Mouse (Mus musculus) embryo, embryonic 9.5 days (tissue): Measurements from ENCODE around the gene Sox15.

Experiments used
- DNase-seq: peaks from one replicate; pipeline ENCODE4 v3.0.0-alpha.2; 2017; ENCODE audit errors: extremely low spot score

The Sox15 gene

DNA sequence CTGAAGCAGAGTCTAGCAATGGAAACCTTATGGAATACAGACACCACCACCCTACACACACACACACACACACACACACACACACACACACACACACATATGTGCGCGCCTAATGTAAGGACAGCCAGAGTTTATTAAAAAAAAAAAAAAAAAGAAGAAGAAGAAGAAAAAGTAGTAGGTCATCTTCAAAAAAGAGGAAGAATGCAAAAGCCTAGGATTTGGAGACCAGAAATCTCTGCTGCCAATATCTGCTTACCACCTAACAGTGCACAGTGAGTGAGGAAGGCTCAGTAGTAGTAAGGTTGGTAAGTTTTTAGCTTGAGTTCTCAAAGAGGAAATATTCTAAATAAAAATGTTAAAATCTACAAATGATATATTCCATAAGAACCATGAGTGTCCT lies 24.0 kb downstream of the Sox15 start:
- DNase-seq, result no peak

DNA sequence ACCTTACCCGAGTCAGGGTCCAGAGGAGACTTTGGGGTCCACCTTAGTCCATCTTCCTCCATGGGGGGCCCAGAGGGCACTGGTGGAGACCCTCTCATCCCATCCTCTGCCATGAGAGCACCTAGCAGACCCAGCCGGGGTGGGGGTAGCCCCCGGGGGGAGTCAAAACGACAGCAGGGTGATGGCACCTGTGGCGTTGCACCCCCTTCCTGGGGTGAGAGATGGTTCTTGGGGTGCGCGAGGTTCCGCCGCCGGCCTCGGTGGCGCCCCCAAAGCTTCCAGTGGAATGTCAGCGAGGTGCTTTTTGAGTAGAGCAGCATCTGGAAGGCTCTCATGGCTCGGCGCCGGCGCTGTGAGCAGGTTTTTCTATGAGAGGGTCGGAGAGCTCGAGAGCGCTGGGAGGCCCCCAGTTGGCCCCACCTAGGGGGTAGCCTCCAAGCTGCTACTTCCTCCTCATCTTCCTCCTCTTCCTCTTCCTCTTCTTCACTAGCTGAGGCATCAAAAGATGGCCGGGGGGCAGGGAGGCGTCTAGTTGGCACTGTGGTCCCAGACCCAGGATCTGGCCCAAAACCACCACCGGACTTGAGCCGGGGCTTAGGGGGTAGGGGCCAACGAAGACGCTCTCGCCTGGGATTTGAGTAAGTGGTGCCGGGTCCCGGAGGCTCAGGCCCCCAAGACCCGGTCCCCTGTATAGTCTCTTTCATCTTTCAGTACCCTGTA lies 25.2 kb downstream of the Sox15 start:
- DNase-seq, result no peak

DNA sequence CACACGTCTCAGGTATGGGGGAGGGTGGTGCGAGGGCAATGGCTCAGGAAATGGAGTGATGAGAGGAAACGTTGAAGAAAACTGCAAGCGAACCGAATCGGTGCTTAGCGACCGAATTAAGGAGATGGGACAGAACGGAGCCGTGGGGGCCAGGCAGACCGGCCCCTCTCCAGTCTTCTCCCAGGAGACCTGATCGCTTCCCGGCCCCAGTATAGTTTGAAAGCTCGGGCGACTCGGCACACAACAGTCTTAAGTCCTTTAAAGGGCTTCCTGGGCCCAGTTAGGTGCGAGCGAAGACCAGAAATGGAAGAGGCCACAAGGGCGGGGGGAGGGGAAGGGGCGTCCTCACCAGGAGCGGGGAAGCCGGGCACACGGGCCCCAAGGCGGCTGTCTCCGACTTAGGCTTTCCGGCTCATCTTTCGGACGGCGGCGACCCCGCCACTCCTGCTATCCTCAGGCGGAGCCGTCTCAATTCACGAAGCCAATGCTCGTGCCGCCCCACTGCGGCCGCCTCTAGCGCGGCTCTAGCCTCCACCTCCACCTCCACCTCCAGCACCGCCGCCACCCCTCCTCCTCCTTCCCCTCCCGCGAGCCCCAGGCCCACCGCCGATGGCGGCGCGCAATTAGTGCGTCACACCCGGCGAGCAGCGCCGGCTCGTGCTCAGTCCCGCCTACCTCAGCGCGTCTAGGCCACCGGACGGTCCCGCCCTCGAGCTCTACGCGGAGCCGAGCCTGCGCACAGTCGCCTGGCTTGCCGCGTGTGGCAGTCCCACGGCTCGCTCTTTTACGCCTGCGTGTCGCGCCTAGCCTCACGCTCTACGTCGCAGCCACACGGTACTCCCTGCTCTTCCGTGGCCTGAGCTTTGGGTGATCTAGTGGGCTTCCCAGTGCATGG lies 26.4 kb downstream of the Sox15 start, which contains the start of gene Senp3:
Gene Senp3 (minus strand): TSS at position 771 of the 895 bp plus-strand sequence.
- peak; percentile 98 for DNase-seq

DNA sequence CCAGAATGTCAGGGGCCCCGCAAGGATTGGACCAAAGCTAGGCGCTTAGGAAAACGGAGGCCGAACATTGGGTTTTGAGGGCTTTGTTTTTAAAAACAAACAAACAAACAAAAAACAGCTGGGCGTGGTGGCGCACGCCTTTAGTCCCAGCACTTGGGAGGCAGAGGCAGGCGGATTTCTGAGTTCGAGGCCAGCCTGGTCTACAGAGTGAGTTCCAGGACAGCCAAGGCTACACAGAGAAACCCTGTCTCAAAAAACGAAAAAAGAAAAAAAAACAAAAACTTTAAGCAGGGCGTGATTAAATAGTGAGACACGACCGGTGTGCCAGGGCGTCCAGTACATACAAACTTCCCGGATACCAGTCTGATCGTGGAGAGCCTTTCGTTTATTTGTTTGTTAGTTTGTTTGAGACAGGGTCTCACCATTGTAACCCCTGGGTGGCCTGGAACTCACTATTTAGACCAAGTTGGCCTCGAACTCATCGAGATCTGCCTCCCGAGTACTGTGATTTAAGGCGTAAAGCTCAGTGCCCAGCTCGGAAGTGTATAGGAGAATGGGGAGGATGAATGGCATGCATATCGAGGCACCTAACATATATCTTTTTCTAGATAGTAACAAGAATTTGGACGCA lies 27.2 kb downstream of the Sox15 start:
- no peak for DNase-seq

DNA sequence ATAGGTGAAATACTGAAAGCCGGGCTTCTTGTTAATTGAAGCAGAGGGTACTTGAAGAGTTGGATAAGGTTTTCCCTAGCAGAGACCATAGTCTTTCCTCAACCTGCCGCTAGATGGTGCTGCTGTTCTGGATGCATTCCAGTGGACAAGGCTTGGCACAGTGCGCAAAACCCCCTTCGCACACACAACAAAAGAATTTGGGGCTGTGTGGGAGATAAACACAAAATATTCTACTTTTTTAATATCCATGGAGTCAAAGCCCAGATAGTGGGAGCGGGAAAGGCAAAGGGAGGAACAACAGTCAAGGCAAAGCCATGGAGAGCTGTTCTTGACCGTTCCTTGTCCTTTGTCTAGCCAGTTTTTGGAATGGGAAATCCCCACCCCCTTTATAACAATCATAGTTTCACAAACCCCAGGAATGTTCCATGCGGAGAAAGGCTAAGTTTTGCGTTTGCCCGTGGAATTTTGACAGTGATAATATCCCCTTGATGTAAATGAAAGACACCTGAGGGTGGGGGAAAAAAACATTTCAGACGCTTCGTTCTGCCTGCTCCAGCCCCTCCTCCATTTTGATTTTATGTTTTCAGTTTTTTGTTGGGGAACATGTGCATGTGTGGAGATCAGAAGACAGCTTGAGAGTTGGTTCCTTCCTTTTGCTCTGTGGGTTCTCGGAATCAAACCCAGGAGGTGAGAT lies 27.9 kb downstream of the Sox15 start:
- DNase-seq, result peak; percentile 91

DNA sequence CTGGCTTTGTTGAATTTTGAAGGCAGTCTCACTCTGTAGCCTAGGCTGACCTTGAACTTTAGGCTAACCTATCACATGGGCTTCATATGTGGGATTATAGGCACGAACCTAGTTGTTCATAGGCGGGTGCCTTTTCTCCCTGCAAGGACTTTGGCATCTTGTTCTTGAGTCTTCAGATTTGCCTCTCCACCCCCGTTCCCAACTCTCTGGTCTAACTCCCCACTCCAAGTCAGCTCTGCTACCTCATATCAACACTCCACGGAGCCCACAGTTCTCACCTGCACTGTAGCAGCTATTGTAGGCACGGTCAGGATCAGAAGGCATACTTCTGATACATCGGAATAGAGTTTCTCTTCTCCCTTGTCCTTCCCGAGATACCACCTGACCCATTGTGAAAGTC lies 28.5 kb downstream of the Sox15 start:
- DNase-seq, result no peak

DNA sequence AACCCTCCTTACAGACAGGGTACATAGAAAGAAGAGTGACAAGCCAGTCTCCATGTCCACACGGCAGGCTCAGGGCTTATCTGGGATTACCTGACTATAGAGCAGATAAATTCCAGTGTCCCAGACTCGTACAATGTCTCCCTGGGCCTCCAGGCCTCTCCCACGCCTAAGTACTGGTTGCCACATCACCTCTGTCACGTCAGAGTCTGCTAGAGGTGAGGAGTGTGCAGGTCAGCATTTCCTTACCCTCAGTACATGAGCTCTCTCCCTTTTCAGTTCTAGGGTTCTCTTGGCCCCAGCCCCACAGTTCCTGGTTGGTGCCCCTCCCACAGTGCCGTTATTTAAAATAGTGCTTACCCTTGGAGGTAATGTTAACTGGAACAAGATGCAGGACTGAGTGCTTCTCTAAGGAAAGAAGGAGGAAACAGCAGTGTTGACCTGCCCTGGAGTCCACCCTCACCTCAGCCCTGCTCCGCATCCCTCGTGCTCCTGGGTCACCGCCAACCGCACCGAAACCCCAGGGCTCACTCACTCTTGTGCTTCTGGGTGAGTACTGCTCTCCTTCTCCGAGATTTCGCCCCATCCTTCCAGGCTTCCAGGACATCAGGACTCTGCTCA lies 29.1 kb downstream of the Sox15 start:
- DNase-seq, result no peak

DNA sequence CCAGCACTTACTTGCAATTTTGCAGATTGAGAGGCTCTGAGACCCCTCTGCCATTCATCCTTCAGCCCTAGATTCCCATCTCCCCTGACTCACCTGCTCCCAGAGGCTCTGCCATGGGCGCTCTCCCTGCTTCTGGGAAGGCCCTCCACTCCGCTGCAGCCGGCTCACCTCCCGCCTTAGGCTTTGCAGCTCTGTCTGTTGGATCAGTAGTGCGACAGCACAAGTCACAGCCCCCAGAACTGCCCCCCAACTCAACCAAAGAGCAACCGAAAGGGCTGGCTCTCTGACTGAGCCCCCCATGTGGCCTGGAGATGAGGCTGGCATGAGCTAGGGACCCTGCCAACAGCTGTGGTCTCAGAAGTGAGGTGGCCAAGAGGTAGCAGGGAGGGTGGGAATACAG lies 29.8 kb downstream of the Sox15 start:
- DNase-seq, result no peak

DNA sequence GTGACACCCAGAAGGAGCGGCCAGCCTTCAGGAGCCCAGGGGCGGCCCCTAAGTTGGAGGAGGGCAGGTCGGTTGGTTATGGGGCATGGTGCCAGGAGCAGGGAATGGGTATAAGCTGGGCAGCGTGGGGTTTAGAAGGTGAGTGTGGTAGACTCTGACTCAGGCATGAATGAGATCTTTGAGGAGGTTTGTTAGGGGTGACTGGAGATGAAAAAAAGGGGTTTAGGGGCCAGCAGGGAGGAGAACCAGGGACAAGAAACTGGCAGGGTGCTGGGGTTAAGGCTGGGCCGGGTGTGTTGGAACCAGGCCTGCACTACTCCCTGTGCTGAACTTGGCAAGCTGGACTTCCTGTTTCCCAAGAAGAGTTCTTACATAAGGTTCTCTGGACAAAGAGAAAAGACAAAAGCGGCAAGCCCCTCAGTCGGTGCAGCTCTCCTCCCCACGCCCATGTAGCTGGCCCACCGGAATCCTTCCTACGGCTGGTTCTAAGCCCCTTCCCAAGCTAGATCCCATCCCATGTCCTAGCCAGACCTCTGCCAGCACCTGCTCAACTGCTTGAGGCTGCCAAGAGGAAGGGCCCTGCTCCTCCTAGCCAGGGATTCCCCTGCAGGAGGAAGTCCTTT lies 30.5 kb downstream of the Sox15 start, which contains the start of gene Tnfsf13:
Gene Tnfsf13 (minus strand): TSS at position 259 of the 623 bp plus-strand sequence.
- no peak for DNase-seq

DNA sequence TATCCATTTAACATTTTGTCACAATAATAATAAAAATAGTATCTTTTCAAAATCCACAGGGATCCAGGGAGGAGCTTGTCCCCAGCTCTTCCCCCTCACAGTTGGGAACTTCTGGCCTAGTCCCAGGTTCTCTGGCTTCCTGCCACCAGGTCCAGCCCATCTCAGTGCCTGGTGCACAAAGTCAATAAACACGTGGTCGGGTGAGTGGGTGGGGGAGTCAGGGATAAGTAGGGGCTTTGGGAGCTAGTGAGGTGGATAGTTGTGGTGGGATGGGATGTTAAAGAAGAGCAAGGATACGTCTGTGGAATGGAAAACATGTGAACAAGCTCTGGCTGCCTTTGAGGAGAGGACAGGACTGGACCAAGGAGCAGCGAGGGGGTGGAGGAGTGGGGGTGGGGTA lies 31.3 kb downstream of the Sox15 start:
- DNase-seq, result no peak

DNA sequence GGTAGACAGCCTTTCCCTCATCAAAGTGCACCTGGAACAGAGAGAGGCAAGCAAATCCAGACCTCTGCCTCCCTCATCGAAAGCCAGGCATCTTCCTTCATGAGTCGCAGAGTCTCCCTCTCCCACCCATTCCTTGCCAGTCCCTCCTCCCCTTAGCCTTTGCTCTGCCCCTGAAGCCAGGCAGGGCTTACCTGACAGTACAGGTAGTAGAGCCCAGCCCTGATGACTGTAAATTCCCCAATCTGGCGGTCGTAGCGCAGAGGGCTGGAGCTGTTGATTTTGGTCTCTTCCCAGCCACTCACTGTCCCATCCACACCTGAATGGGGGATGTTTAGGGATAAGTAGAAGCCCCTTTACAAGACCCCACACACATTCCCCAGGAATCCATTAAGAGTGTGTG lies 31.9 kb downstream of the Sox15 start:
- no peak for DNase-seq

DNA sequence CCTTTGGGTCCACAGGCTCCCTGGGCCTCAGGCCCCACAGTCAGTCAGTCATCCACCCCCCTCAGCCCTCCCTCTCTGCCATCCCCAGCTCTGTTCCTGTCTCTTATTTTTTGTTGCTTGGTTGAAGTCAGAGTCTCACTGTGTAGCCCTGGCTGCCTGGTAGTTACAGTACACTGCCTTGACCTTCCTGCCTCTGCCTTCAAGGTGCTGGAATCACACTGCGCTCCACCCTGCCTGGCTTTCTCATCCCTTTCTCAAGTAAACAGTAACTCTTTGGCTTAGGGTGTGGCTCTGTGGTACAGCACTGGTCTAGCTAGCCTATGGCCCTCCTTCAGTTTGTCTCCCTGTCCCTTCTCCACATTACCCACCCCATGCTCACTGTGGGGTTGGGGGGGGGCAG lies 34.8 kb downstream of the Sox15 start:
- DNase-seq, result no peak

DNA sequence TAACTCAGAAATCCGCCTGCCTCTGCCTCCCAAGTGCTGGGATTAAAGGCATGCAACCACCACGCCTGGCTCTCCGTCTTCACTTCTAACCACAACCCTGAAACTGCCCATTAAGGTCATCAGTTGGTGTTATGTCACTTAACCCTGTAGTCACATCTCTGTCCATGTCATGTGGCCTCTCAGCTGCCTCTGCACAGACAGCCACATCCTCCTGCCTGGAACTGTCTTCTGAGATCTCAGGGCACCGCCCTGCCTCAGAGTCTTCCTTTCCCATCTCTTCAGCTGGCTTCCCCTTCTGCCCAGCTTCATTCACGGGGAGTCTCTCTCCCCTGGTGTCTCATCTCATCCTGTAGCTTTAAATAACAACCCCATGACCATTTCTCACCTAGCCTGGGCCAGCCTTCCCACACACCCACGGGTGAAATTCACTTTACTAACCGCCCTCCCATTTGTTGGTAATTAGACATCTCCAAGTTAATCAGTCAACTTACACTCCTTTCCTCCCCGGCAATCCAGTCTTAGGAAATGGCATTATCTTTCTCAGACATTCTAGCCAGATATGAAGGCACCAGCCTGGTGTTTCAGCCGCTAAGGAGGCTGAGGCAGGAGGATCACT lies 37.2 kb downstream of the Sox15 start:
- DNase-seq, result no peak

DNA sequence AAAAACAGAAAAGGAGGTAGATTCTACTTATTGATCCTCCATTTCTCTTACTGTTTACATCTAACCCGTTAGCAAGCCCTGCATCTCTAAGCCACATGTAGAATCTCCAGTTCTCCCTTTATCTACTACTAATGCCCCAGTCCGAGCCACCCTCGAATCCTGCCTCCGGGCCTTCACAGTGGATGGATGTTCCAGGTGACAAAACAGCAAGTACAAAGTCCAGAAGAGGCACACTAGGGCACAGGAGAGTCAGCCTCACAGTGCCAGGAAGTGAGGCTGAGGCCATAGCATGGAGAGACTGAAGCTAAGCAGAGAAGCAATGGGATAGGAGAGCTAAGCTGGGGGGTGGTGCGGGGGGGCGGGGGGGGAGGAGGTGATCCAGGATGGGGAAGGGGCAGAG lies 37.7 kb downstream of the Sox15 start:
- DNase-seq, result no peak

DNA sequence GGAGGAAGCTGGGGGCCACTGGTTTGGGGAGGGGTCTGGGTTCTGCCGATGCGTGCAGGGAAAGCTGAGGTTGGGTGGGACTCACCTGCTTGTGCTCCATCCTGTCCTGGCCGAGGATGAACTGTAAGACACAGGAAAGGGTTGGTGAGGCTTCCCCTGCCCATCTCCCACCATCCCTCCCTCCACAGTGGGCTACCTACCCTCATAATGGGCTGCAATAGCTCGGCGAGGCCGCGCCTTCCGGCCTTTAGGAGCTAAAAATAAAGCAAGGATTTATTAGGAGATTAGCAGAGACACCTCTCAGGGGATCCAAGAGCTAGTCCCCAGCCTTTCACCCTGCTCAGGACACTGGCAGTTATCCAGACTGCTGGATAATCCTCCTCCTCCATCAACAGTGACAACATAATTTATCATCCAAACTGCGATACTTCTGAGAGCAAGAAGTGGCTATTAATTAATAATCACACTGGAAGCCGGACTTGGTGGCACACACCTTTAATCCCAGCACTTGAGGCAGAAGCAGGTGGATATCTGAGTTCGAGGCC lies 38.4 kb downstream of the Sox15 start:
- DNase-seq, result no peak

DNA sequence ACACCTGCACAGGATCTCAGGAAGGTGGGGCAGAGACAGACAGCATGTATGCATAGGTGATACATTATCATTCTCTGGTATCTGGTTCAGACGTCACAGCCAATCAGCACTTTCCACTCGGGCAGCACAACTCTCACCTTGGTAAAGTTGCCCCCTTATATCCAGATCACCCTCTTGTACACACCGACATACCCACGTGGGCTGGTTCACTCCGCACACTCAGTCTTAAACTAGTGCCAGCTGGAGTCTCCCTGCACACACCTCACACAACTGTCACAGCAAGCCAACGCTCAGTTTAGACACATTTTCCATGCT lies 39.9 kb downstream of the Sox15 start:
- DNase-seq, result no peak

DNA sequence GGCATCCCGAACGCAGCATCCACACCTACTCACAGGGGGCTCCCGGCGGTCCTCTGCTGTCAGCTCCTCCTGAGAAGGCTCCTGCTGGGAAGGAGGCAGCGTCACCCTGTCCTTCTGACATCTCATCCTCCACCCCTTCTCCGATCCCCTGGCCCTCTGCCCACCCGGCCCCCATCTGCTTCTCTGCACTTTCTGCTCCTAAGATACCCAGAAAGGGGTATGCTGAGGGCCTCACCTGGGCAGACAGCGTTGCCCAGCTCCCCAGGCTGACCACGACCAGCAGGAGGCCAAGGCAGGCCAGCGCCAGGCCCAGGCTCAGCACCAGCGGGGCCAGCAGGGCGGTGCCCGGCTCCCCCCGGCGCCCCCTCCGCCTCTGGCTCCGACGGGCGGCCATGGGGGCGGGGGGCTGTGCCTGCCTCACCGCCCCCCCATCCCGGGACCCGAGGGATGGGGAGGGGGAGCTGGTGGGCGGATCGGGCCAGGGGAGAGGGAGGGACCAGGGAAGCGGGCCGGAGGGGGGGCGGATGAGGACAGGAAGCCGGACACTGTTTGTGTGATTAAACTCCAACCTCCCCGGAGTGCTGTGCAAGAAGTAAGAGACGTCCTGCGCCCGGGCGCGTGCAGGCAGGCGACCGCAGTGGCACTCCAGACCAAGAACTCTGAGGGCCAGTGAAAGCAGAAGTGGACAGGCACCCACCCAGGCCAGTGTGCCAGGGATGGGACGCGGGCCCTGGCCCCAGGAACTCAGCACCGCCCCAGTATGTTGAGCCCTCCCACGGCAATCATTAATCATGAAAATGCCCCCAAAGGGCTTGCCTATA lies 40.5 kb downstream of the Sox15 start, which contains the start of the genes Tnfsf12 and Tnfsfm13:
Gene Tnfsf12 (minus strand): TSS at position 489 of the 821 bp plus-strand sequence.
Gene Tnfsfm13 (minus strand): TSS at position 738 of the 821 bp plus-strand sequence.
- peak; percentile 71 for DNase-seq

DNA sequence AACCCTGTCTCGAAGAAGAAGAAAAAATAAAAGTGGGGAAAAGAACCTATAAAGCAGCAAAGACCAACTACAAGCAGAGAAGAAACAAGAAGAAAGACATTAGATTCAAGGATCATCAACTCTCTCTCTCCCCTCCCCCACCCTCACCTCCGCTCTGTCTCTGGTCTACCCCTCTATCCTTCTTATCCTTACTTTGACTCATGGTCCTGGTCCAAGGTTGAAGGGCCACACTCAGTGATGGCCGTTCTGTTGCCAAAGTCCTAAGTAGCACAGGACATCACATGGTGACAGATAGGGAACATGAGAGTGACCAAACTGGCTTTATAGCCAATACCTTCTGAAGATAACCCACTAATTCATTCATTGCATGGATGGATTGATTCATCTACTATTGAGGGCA lies 42.3 kb downstream of the Sox15 start:
- no peak for DNase-seq

DNA sequence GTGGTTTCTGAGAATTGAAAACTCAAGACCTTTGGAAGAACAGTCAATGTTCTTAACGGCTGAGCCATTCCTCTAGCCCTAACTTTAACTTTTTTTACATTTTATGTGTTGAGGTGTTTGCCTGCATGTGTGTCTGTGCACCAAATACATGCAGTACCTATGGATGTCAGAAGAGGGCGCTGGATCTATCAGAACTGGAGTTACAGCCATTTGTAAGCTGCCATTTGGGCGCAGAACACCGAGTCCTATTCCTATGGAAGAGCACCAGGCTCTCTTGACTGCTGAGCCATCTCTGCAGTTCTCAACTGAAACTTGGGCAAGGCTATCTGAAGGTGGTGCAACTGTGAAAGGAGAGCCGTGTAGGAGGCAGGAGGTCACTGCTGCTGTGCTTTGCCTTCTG lies 43.5 kb downstream of the Sox15 start:
- DNase-seq, result no peak
